Mouse (Mus musculus) embryonic facial prominence, embryonic 13.5 days (tissue): Measurements from ENCODE around the gene Cnga3. TPM values are rescaled to one million over a fixed set of nuclear protein-coding genes. Genes with fewer than 3 reads are reported as not detected.

Experiments
- ATAC-seq: fragments of 200-750 bp; cut with Nextera tagmentation; 2 replicates; pipeline ENCODE4 v1.8.0; 2017; ENCODE audit warnings: low read depth; ENCODE audit not compliant: insufficient number of reproducible peaks, insufficient read depth, low FRiP score, low TSS enrichment
- H3K27ac ChIP-seq: fragments of 300-500 bp; sonication (generic); 2 replicates; pipeline ENCODE4 v1.5.1; 2015; ENCODE audit warnings: moderate library complexity, mild to moderate bottlenecking, inconsistent platforms
- H3K27me3 ChIP-seq: fragments of 300-500 bp; sonication (generic); 2 replicates; pipeline ENCODE4 v1.6.1; 2015; ENCODE audit warnings: mild to moderate bottlenecking, inconsistent platforms
- H3K36me3 ChIP-seq: fragments of 300-500 bp; sonication (generic); 2 replicates; pipeline ENCODE4 v1.6.1; 2015; ENCODE audit warnings: mild to moderate bottlenecking, inconsistent platforms
- H3K4me1 ChIP-seq: fragments of 300-500 bp; sonication (generic); 2 replicates; pipeline ENCODE4 v1.6.1; 2015; ENCODE audit warnings: inconsistent platforms
- H3K4me2 ChIP-seq: fragments of 300-500 bp; sonication (generic); 2 replicates; pipeline ENCODE4 v1.6.1; 2015; ENCODE audit warnings: moderate library complexity, mild to moderate bottlenecking, inconsistent platforms
- H3K4me3 ChIP-seq: fragments of 300-500 bp; sonication (generic); 2 replicates; pipeline ENCODE4 v1.5.1; 2015; ENCODE audit warnings: mild to moderate bottlenecking, inconsistent platforms
- H3K9ac ChIP-seq: fragments of 300-500 bp; sonication (generic); 2 replicates; pipeline ENCODE4 v1.6.1; 2015; ENCODE audit warnings: mild to moderate bottlenecking, inconsistent platforms
- H3K9me3 ChIP-seq: fragments of 300-500 bp; sonication (generic); 2 replicates; pipeline ENCODE4 v1.6.1; 2016; ENCODE audit warnings: inconsistent platforms
- WGBS: fragments of 180-500 bp; shearing (Covaris S2); methylation state at CpG from one replicate; pipeline ENCODE4 v1.1.7; 2015; ENCODE audit warnings: mixed read lengths; 5-methylcytosine and 5-hydroxymethylcytosine counted together
- polyA plus RNA-seq: library from polyadenylated mRNA; unstranded; fragments of >200 nt; fragmentation: Nextera tagmentation; extraction: Ambion mirVana; gene quantifications from 2 replicates; pipeline ENCODE4 v1.2.1, GENCODE M21; 2015

Gene Cnga3
- polyA plus RNA-seq, 1 experiment from 2014 or later = 0.14 TPM

DNA sequence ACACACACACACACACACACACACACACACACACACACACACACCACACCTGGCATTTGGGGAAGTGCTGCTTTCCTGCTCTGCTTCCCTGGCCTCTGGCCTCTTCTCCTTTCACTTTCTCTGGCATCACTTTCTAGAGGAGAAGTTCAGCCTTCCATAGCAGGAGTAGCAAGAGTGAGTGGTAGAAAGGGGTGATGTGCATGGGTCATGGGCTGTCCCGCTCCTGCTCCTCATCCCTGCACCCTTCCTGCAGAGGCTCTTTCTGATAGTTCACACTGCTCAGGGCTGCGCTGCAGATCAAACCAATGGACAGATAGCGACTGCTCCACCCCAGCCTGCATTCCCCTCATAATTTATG, 94.5 kb downstream of the Cnga3 start:
- Histone ChIP-seq H3K27ac (no peak overlapping the region), H3K9me3 (peaks cover 5% of the 10 kb centered on the region; the same call in 1 of the 2 replicates), H3K36me3 (no peaks in the 10 kb centered on the region), H3K4me3 (no peak overlapping the region), H3K9ac (no peak overlapping the region), H3K27me3 (no peaks in the 10 kb centered on the region), H3K4me2 (no peak overlapping the region), H3K4me1 (no peaks in the 10 kb centered on the region)
- no peak for ATAC-seq
- 71% methylated on average over 3 of the region's 3 CpGs for WGBS

DNA sequence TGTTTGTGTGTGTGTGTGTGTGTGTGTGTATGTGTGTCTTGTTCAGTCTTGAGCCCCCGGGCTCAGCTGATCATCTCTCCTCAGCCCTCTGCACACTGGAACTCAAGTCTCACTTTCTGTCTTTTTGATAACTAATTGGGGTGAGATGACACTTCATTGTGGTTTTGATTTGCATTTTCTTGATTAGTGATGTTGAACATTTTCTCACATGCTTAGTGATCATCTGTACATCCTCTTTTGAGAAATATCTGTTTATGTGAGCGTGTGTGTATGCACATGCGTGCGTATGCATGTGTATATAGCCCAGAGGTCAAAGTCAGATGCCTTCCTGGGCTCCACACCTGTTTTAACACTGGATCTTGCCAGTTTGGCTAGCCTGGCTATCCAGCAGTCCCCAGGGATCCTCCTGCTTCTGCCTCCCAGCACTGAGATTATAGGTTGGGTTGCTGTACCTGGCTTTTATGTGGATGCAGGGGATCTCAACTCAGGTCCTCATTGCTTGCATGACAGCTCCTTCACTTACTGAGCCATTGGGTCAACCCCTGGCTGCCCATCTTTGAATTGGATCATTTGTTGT, 95.8 kb downstream of the Cnga3 start:
- Histone ChIP-seq H3K4me3 (no peak overlapping the region), H3K4me1 (no peaks in the 10 kb centered on the region), H3K9ac (no peak overlapping the region), H3K27ac (no peak overlapping the region), H3K36me3 (no peaks in the 10 kb centered on the region), H3K27me3 (no peaks in the 10 kb centered on the region), H3K4me2 (no peak overlapping the region), H3K9me3 (peaks cover 5% of the 10 kb centered on the region; the same call in 1 of the 2 replicates)
- 96% methylated on average over 4 of the region's 4 CpGs for WGBS
- ATAC-seq = no peak

Other genes starting within 250 kb of the Cnga3 start
- 0.63 and 1.2 TPM in 2 replicates for gene Vwa3b, start 187.8 kb upstream of the Cnga3 start, polyA plus RNA-seq
- 21.0 and 22.2 TPM in 2 replicates for gene Inpp4a, start 85.4 kb downstream of the Cnga3 start, polyA plus RNA-seq
- 48.1 and 50.0 TPM in 2 replicates for gene Coa5, start 215.7 kb downstream of the Cnga3 start, polyA plus RNA-seq
- gene Unc50, start 215.7 kb downstream of the Cnga3 start, polyA plus RNA-seq = 138 and 144 TPM in 2 replicates